Mouse (Mus musculus): ENCODE measurements around the gene Plekhb1. TPM values are rescaled to one million over a fixed set of nuclear protein-coding genes. Genes with fewer than 3 reads are reported as not detected.

Gene Plekhb1
- total and polyA plus RNA-seq, 3 experiments, result 0.12 to 0.40 TPM; not detected in 1

GRCm38 (mm10) chr7:100658093-100658578 is 4.1 kb downstream of the Plekhb1 start:
- TF ChIP-seq SMC3 (IDR thresholded peaks at IDR 0.05; ENCODE audit: low read depth, low read length) (no peak), POLR2AphosphoS5 (IDR thresholded peaks at IDR 0.05; ENCODE audit: borderline replicate concordance, low read depth, low read length) (no peak), KAT2A (conservative IDR thresholded peaks at IDR 0.05; ENCODE audit: low read depth, low read length) (no peak), SIN3A (IDR thresholded peaks at IDR 0.05; ENCODE audit: low read length) (no peak), TAL1 (IDR thresholded peaks at IDR 0.05; ENCODE audit: low read length) (no peak), CHD2 (IDR thresholded peaks at IDR 0.05; ENCODE audit: low read length) (no peak), GABPA (IDR thresholded peaks at IDR 0.05; ENCODE audit: low read depth, low read length) (no peak), ZC3H11A (IDR thresholded peaks at IDR 0.05; ENCODE audit: low read depth, low read length) (no peak), ZKSCAN1 (IDR thresholded peaks at IDR 0.05; ENCODE audit: low read depth, low read length) (no peak), MXI1 (IDR thresholded peaks at IDR 0.05; ENCODE audit: low read depth, low read length) (no peak), CHD1 (IDR thresholded peaks at IDR 0.05; ENCODE audit: low read depth, low read length) (no peak), MEF2A (IDR thresholded peaks at IDR 0.05; ENCODE audit: extremely low read depth, insufficient replicate concordance, low read depth, low read length, poor library complexity, severe bottlenecking) (no peak), UBTF (IDR thresholded peaks at IDR 0.05; ENCODE audit: borderline replicate concordance, insufficient read depth, low read depth, low read length) (no peak)
- no peak overlapping the region for H3K9ac ChIP-seq (ENCODE audit: control insufficient read depth, low read depth, low read length, poor library complexity, severe bottlenecking)
- no peak overlapping the region for H3K4me3 ChIP-seq (ENCODE audit: control insufficient read depth in 1 of 2, insufficient read depth in 1 of 2, low read depth in 2 of 2, low read length in 2 of 2)
- H3K9me3 ChIP-seq (replicated peaks; ENCODE audit: insufficient read depth, low read length), result no peaks in the 10 kb centered on the region
- no peak overlapping the region for H3K27ac ChIP-seq (ENCODE audit: control insufficient read depth, low read depth, low read length)
- H3K79me2 ChIP-seq (ENCODE audit: control insufficient read depth, insufficient read depth, low read length, poor library complexity), result no peaks in the 10 kb centered on the region
- no peaks in the 10 kb centered on the region; a peak in 2 of 4 replicates for H3K27me3 ChIP-seq (ENCODE audit: control insufficient read depth in 1 of 2, insufficient read depth in 2 of 2, low read length in 2 of 2)
- no peak for DNase-seq (ENCODE audit: low read depth, low spot score)
- H3K4me1 ChIP-seq (ENCODE audit: control insufficient read depth in 1 of 2, insufficient read depth in 2 of 2, low read length in 2 of 2), result no peaks in the 10 kb centered on the region
- H3K36me3 ChIP-seq (ENCODE audit: control insufficient read depth in 1 of 2, insufficient read depth in 2 of 2, low read length in 2 of 2), result no peaks in the 10 kb centered on the region

GRCm38 (mm10) chr7:100656739-100657138 is 5.5 kb downstream of the Plekhb1 start:
- no peak overlapping the region for H3K27ac ChIP-seq (ENCODE audit: control insufficient read depth, low read depth, low read length)
- H3K27me3 ChIP-seq (ENCODE audit: control insufficient read depth in 1 of 2, insufficient read depth in 2 of 2, low read length in 2 of 2), result no peaks in the 10 kb centered on the region; a peak in 2 of 4 replicates
- H3K79me2 ChIP-seq (ENCODE audit: control insufficient read depth, insufficient read depth, low read length, poor library complexity), result no peaks in the 10 kb centered on the region
- H3K36me3 ChIP-seq (ENCODE audit: control insufficient read depth in 1 of 2, insufficient read depth in 2 of 2, low read length in 2 of 2), result no peaks in the 10 kb centered on the region
- no peak overlapping the region for H3K9ac ChIP-seq (ENCODE audit: control insufficient read depth, low read depth, low read length, poor library complexity, severe bottlenecking)
- DNase-seq (ENCODE audit: low read depth, low spot score), result no peak
- TF ChIP-seq POLR2A (IDR thresholded peaks at IDR 0.05; ENCODE audit: control insufficient read depth in 1 of 2, insufficient read depth in 1 of 2, low read depth in 1 of 2, low read length in 2 of 2, poor library complexity in 1 of 2) (no peak), UBTF (IDR thresholded peaks at IDR 0.05; ENCODE audit: borderline replicate concordance, insufficient read depth, low read depth, low read length) (no peak), SMC3 (IDR thresholded peaks at IDR 0.05; ENCODE audit: low read depth, low read length) (no peak), ETS1 (IDR thresholded peaks at IDR 0.05; ENCODE audit: low read depth, low read length) (no peak), CTCF (IDR thresholded peaks at IDR 0.05 in 2 of 3, conservative IDR thresholded peaks at IDR 0.05 in 1 of 3; ENCODE audit: control insufficient read depth in 1 of 3, insufficient read depth in 1 of 3, low read depth in 2 of 3, low read length in 3 of 3, poor library complexity in 1 of 3, severe bottlenecking in 1 of 3) (no peak)
- no peaks in the 10 kb centered on the region for H3K9me3 ChIP-seq (replicated peaks; ENCODE audit: insufficient read depth, low read length)
- H3K4me1 ChIP-seq (ENCODE audit: control insufficient read depth in 1 of 2, insufficient read depth in 2 of 2, low read length in 2 of 2), result no peaks in the 10 kb centered on the region
- no peak overlapping the region for H3K4me3 ChIP-seq (ENCODE audit: control insufficient read depth in 1 of 2, insufficient read depth in 1 of 2, low read depth in 2 of 2, low read length in 2 of 2)
